Mouse (Mus musculus): Measurements from ENCODE around the gene Gm21936. TPM values are rescaled to one million over a fixed set of nuclear protein-coding genes. Genes with fewer than 3 reads are reported as not detected.

The Gm21936 gene
- polyA plus RNA-seq (2014; fragmentation: Illumina TruSeq; extraction: RNeasy Lipid Tissue Mini Kit (QIAGEN cat#74804); ENCODE audit: low replicate concordance): not detected

DNA sequence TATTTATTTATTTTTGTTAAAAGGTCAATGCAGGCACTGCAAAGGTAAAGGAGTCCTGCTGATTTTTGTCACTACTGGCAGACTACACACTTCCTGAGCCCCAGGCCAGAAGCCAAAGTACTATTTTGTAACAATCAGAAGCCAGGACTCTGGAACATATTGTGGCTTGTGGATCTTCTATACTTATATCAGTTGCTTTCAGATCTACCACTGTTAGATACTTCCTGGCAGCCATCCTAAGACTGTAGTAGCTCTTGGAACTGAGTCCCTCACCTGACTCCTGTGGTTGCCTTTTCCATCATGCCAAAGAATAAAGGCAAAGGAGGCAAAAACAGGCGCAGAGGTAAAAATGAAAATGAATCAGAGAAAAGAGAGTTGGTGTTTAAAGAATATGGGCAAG is at the start of gene Gm21936:
Gene Gm21936, plus strand, starts transcription at position 301 of the 400 bp plus-strand sequence.

DNA sequence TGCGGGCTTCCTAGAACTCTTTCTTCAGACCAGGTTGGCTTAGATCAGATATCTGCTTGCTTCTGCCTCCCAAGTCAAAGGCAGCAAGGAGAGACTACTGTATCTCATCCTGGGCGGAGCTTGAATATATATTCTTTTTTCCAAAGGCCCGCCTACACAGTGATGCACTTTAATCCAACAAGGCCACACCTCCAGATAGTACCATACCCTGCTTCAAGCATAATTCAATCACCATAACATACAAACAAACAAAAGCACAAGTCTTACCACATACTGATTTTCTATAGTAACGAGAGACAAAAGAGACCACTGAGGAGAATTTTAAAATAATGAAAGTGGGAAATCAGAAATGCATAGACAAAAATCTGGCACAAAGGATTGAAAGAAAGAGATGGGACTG is 19.7 kb upstream of the Gm21936 start, which contains the start of gene Gm21319:
Gene Gm21319, minus strand, starts transcription at position 101 of the 400 bp plus-strand sequence.

DNA sequence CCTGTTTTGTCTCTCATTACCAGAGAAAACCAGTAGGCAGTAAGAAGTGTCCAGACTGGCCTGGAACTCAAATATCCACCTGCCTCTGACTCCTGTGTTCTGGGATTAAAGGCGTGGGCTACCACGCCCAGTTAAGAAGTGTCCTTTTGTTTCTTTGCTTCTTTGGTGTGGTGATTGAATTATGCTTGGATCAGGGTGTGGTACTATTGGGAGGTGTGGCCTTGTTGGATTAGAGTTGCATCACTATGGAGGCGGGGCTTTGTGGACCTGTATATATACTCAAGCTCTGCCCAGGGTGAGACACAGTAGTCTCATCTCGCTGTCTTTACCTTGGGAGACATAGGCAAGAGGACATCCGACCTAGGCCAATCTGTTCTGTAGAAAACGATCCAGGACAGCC is 21.0 kb downstream of the Gm21936 start, which contains the start of gene BB287469:
Gene BB287469, plus strand, starts transcription at position 301 of the 400 bp plus-strand sequence.

DNA sequence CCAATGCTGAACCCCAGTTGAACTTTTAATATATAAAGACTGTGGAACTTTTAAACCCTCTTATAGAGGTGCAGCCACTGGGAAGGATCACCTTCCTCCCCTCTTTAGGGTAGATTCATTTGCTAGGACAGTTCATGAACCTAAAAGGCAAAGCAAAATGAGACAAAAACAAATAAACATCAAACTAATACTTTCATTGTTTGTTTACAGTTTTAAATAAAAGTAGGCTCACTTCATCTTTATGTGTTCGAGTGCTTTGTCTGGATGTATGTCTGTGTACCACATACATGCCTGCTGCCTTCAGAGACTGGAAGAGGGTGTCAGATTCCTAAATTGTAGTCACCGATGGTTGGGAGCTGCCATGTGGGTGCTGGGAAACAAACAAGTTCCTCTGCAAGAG is 46.9 kb downstream of the Gm21936 start, which contains the start of gene Gm2001:
Gene Gm2001, minus strand, starts transcription at position 101 of the 400 bp plus-strand sequence.

Other genes starting within 250 kb of the Gm21936 start
- gene Oog1, start 192.8 kb upstream of the Gm21936 start, polyA plus RNA-seq (2014; fragmentation: Illumina TruSeq; extraction: RNeasy Lipid Tissue Mini Kit (QIAGEN cat#74804); ENCODE audit: low replicate concordance): not detected
- gene Gm4027, start 176.6 kb upstream of the Gm21936 start, polyA plus RNA-seq (2014; fragmentation: Illumina TruSeq; extraction: RNeasy Lipid Tissue Mini Kit (QIAGEN cat#74804); ENCODE audit: low replicate concordance): not detected
- not detected for gene Gm16381, start 150.9 kb upstream of the Gm21936 start, polyA plus RNA-seq (2014; fragmentation: Illumina TruSeq; extraction: RNeasy Lipid Tissue Mini Kit (QIAGEN cat#74804); ENCODE audit: low replicate concordance)
- gene Gm21319, start 19.8 kb upstream of the Gm21936 start, polyA plus RNA-seq (2014; fragmentation: Illumina TruSeq; extraction: RNeasy Lipid Tissue Mini Kit (QIAGEN cat#74804); ENCODE audit: low replicate concordance): not detected
- gene BB287469, start 21.1 kb downstream of the Gm21936 start, polyA plus RNA-seq (2014; fragmentation: Illumina TruSeq; extraction: RNeasy Lipid Tissue Mini Kit (QIAGEN cat#74804); ENCODE audit: low replicate concordance): not detected
- not detected for gene Gm2001, start 46.8 kb downstream of the Gm21936 start, polyA plus RNA-seq (2014; fragmentation: Illumina TruSeq; extraction: RNeasy Lipid Tissue Mini Kit (QIAGEN cat#74804); ENCODE audit: low replicate concordance)
- not detected for gene Gm2016, start 78.6 kb downstream of the Gm21936 start, polyA plus RNA-seq (2014; fragmentation: Illumina TruSeq; extraction: RNeasy Lipid Tissue Mini Kit (QIAGEN cat#74804); ENCODE audit: low replicate concordance)
- gene Gm2022, start 99.9 kb downstream of the Gm21936 start, polyA plus RNA-seq (2014; fragmentation: Illumina TruSeq; extraction: RNeasy Lipid Tissue Mini Kit (QIAGEN cat#74804); ENCODE audit: low replicate concordance): not detected
- gene Gm2035, start 124.3 kb downstream of the Gm21936 start, polyA plus RNA-seq (2014; fragmentation: Illumina TruSeq; extraction: RNeasy Lipid Tissue Mini Kit (QIAGEN cat#74804); ENCODE audit: low replicate concordance): not detected
- not detected for gene Gm2042, start 158.6 kb downstream of the Gm21936 start, polyA plus RNA-seq (2014; fragmentation: Illumina TruSeq; extraction: RNeasy Lipid Tissue Mini Kit (QIAGEN cat#74804); ENCODE audit: low replicate concordance)
- gene Gm2075, start 216.3 kb downstream of the Gm21936 start, polyA plus RNA-seq (2014; fragmentation: Illumina TruSeq; extraction: RNeasy Lipid Tissue Mini Kit (QIAGEN cat#74804); ENCODE audit: low replicate concordance): not detected
- gene Gm6803, start 223.3 kb downstream of the Gm21936 start, polyA plus RNA-seq (2014; fragmentation: Illumina TruSeq; extraction: RNeasy Lipid Tissue Mini Kit (QIAGEN cat#74804); ENCODE audit: low replicate concordance): not detected
- gene Gm2056, start 231.5 kb downstream of the Gm21936 start, polyA plus RNA-seq (2014; fragmentation: Illumina TruSeq; extraction: RNeasy Lipid Tissue Mini Kit (QIAGEN cat#74804); ENCODE audit: low replicate concordance): not detected

Measured in small intestine, adult 10 weeks (tissue).